Mouse (Mus musculus) thymus, adult 2 months (tissue): Measurements from ENCODE around the gene Mrpl43.

ENCODE experiments used
- CTCF ChIP-seq: fragments of 200-500 bp; IDR thresholded peaks from 2 replicates; pipeline ENCODE4 v1.5.1; 2012; ENCODE audit warnings: mild to moderate bottlenecking, control low read depth, low read length, moderate library complexity, borderline replicate concordance; ENCODE audit not compliant: control insufficient read depth, poor library complexity, insufficient read depth; ENCODE audit errors: extremely low read depth
- POLR2A ChIP-seq: fragments of 200-500 bp; IDR thresholded peaks from 2 replicates; pipeline ENCODE4 v1.6.1; 2012; ENCODE audit warnings: mild to moderate bottlenecking, low read length, control low read depth, moderate library complexity; ENCODE audit not compliant: control insufficient read depth, poor library complexity, insufficient read depth; ENCODE audit errors: extremely low read depth

DNA sequence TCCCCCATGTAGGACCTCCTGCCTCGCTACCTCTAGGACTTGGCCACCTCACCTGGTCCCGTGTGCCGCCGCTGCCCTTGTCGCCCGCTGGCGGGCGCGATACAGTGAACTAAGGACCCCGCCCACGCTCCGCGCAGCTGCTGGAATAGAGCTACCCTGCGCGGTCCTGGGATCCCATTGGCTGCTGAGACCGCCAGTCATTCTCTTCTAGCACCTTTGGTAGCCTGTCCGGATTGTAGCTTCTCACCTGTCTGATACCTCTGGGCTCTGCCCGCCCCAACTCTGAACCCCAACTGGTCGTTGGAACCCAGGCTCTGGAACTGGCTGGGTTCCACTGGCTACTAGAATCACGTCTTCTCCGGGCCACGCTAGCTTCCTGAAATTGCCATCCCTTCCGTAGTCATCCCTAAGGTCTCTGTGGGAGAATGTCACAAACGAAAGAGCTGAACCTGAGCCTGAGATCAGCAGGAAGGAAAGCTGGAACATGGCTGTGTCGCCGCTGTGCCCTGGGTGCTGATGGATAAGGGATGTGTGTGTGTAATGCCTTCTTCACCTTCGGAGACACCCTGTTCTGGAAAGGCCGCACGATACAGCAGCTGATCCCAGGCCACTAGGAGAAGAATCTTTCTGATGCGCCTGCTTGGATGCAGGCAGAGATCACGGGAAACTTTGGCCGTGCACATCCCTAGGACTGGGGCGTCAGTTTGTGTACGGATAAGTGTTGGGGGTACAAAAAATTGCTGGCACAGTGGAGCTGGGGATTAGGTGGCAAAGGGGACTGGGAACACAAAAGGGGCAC lies 40.5 kb upstream of the Mrpl43 start:
- no peak; the same call in 1 of the 2 replicates for TF ChIP-seq CTCF
- TF ChIP-seq POLR2A = no peak
